In the genomic region with DNA sequence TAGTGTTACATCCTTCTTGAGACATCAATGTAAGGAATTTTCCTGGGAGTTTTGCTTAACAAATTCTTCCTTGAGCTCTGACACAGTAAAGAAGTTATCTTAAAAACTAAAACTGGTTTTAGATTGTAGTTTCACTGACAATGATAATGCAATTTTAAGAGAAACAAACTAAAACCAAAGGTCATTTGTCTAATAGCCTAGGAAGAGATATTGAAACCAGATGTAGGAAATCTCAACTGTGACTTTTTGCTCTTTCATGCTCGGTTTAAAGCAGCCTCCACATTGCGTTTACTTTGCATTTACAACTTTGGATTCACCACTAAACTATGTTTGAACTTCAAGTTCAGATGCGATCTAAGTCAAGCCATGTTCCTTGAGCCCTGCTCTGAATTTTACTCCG, we compare ENCODE assay signal across 16 mouse cellular contexts. TPM values are rescaled to one million over a fixed set of nuclear protein-coding genes. Genes with fewer than 3 reads are reported as not detected.
DNase-seq lines count a peak whose midpoint lies in the region; ATAC-seq lines count a peak whose summit lies in the region.
"Had no signal": no experiment of that assay in that cellular context is flagged by ENCODE, and none has a peak within 500 bp of the region (broad histone marks: within the 10 kb centered on the region; RNA-seq: fewer than 3 reads in every experiment).

No protein-coding gene starts in this region.

- no peak for ATAC-seq in forebrain, embryonic 11.5 days (replicated peaks; ENCODE audit: low FRiP score)
- ATAC-seq in midbrain, embryonic 11.5 days (ENCODE audit: low FRiP score), result no peak
- no peak for ATAC-seq in midbrain, embryonic 15.5 days (replicated peaks)
- no peak for ATAC-seq in limb, embryonic 11.5 days (ENCODE audit: insufficient number of reproducible peaks, low FRiP score, low TSS enrichment, low read depth)
- ATAC-seq in granulocyte monocyte progenitor cell, adult 5-6 weeks (replicated peaks; ENCODE audit: poor library complexity, severe bottlenecking), result no peak

- H3K27ac ChIP-seq in forebrain, embryonic 10.5 days, result 0 out of 2 replicates have a peak overlapping the region, but pooled peaks have one; percentile 65
- H3K27ac ChIP-seq in forebrain, embryonic 11.5 days (ENCODE audit: low read depth, low read length), result no peak overlapping the region
- no peak overlapping the region for H3K27ac ChIP-seq in midbrain, embryonic 11.5 days (ENCODE audit: low read depth, low read length)
- no peak overlapping the region for H3K27ac ChIP-seq in midbrain, embryonic 15.5 days
- peak overlapping the region; percentile 66; the same call in 1 of the 2 replicates for H3K27ac ChIP-seq in limb, embryonic 11.5 days (replicated peaks; ENCODE audit: low read depth, low read length)
- H3K27ac ChIP-seq: forebrain, embryonic 15.5 days; heart, embryonic 15.5 days; left cerebral cortex, adult 2 months; liver, embryonic 15.5 days had no signal

- H3K4me3 ChIP-seq in forebrain, embryonic 10.5 days, result peak overlapping the region; percentile 24; the same call in 1 of the 2 replicates
- no peak overlapping the region for H3K4me3 ChIP-seq in forebrain, embryonic 11.5 days (ENCODE audit: low read depth, low read length)
- H3K4me3 ChIP-seq in midbrain, embryonic 11.5 days (ENCODE audit: low read depth, low read length), result no peak overlapping the region
- H3K4me3 ChIP-seq in midbrain, embryonic 15.5 days, result no peak overlapping the region
- H3K4me3 ChIP-seq in limb, embryonic 11.5 days (ENCODE audit: low read depth, low read length), result peak overlapping the region; percentile 38
- H3K4me3 ChIP-seq: forebrain, embryonic 15.5 days; heart, embryonic 15.5 days; left cerebral cortex, adult 2 months; liver, embryonic 15.5 days had no signal

- no peak overlapping the region for H3K9ac ChIP-seq in forebrain, embryonic 11.5 days (ENCODE audit: low read length)
- H3K9ac ChIP-seq in midbrain, embryonic 11.5 days (ENCODE audit: low read length), result no peak overlapping the region
- H3K9ac ChIP-seq in midbrain, embryonic 15.5 days, result no peak overlapping the region
- H3K9ac ChIP-seq in limb, embryonic 11.5 days (ENCODE audit: low read length), result 0 out of 2 replicates have a peak overlapping the region, but pooled peaks have one; percentile 27
- H3K9ac ChIP-seq: forebrain, embryonic 15.5 days; heart, embryonic 15.5 days; liver, embryonic 15.5 days had no signal

- no peaks in the 10 kb centered on the region for H3K36me3 ChIP-seq in forebrain, embryonic 10.5 days (replicated peaks)
- no peaks in the 10 kb centered on the region for H3K36me3 ChIP-seq in forebrain, embryonic 11.5 days (ENCODE audit: control insufficient read depth, insufficient read depth, low read length)
- H3K36me3 ChIP-seq in midbrain, embryonic 11.5 days (ENCODE audit: control insufficient read depth, insufficient read depth, low read length), result no peaks in the 10 kb centered on the region
- no peaks in the 10 kb centered on the region for H3K36me3 ChIP-seq in midbrain, embryonic 15.5 days (replicated peaks)
- H3K36me3 ChIP-seq in limb, embryonic 11.5 days (ENCODE audit: control insufficient read depth, insufficient read depth, low read length), result no peaks in the 10 kb centered on the region
- H3K36me3 ChIP-seq: forebrain, embryonic 15.5 days; heart, embryonic 15.5 days; liver, embryonic 15.5 days had no signal

- peaks cover 13% of the 10 kb centered on the region for H3K4me1 ChIP-seq in forebrain, embryonic 10.5 days
- no peaks in the 10 kb centered on the region for H3K4me1 ChIP-seq in forebrain, embryonic 11.5 days (replicated peaks; ENCODE audit: control insufficient read depth, insufficient read depth, low read length)
- no peaks in the 10 kb centered on the region for H3K4me1 ChIP-seq in midbrain, embryonic 11.5 days (ENCODE audit: control insufficient read depth, insufficient read depth, low read length)
- H3K4me1 ChIP-seq in midbrain, embryonic 15.5 days, result no peaks in the 10 kb centered on the region
- no peaks in the 10 kb centered on the region for H3K4me1 ChIP-seq in limb, embryonic 11.5 days (ENCODE audit: control insufficient read depth, insufficient read depth, low read length)
- H3K4me1 ChIP-seq: forebrain, embryonic 15.5 days; heart, embryonic 15.5 days; liver, embryonic 15.5 days had no signal

- no peak overlapping the region for H3K4me2 ChIP-seq in forebrain, embryonic 11.5 days (ENCODE audit: low read depth, low read length, severe bottlenecking)
- H3K4me2 ChIP-seq in midbrain, embryonic 11.5 days, result no peak overlapping the region
- H3K4me2 ChIP-seq in midbrain, embryonic 15.5 days, result no peak overlapping the region
- peak overlapping the region; percentile 40 for H3K4me2 ChIP-seq in limb, embryonic 11.5 days (ENCODE audit: low read depth, severe bottlenecking)
- H3K4me2 ChIP-seq: forebrain, embryonic 15.5 days; heart, embryonic 15.5 days; liver, embryonic 15.5 days had no signal

- no peak for DNase-seq in forebrain, embryonic 10.5 days (ENCODE audit: extremely low spot score, low spot score)
- DNase-seq in forebrain, embryonic 11.5 days (ENCODE audit: low spot score), result no peak
- DNase-seq in midbrain, embryonic 11.5 days (ENCODE audit: low spot score, missing footprints), result peak; percentile 83
- DNase-seq in limb, embryonic 11.5 days (ENCODE audit: low spot score), result no peak
- DNase-seq in frontal cortex, postnatal 14 days (ENCODE audit: low spot score in 2 of 2), result no peak
- DNase-seq in cerebellum, postnatal 36 days, result no peak
- DNase-seq: adrenal gland, postnatal 36 days; gastrocnemius, postnatal 25 days had no signal

- H3K27me3 ChIP-seq in forebrain, embryonic 10.5 days (ENCODE audit: poor library complexity, severe bottlenecking), result no peaks in the 10 kb centered on the region
- H3K27me3 ChIP-seq in forebrain, embryonic 11.5 days (ENCODE audit: control insufficient read depth, insufficient read depth, low read length), result no peaks in the 10 kb centered on the region
- H3K27me3 ChIP-seq in midbrain, embryonic 11.5 days (ENCODE audit: control insufficient read depth, insufficient read depth, low read length), result no peaks in the 10 kb centered on the region
- no peaks in the 10 kb centered on the region for H3K27me3 ChIP-seq in midbrain, embryonic 15.5 days (replicated peaks)
- H3K27me3 ChIP-seq in limb, embryonic 11.5 days (ENCODE audit: control insufficient read depth, insufficient read depth, low read length), result no peaks in the 10 kb centered on the region
- H3K27me3 ChIP-seq: forebrain, embryonic 15.5 days; heart, embryonic 15.5 days; liver, embryonic 15.5 days had no signal

- H3K9me3 ChIP-seq in forebrain, embryonic 10.5 days, result no peaks in the 10 kb centered on the region
- no peaks in the 10 kb centered on the region for H3K9me3 ChIP-seq in forebrain, embryonic 11.5 days (ENCODE audit: control insufficient read depth, low read length)
- no peaks in the 10 kb centered on the region for H3K9me3 ChIP-seq in midbrain, embryonic 11.5 days (ENCODE audit: control insufficient read depth, low read length)
- no peaks in the 10 kb centered on the region for H3K9me3 ChIP-seq in midbrain, embryonic 15.5 days
- no peaks in the 10 kb centered on the region for H3K9me3 ChIP-seq in limb, embryonic 11.5 days (ENCODE audit: control insufficient read depth, low read length)
- H3K9me3 ChIP-seq: forebrain, embryonic 15.5 days; heart, embryonic 15.5 days; liver, embryonic 15.5 days had no signal

- 68% methylated on average over 4 of the region's 4 CpGs for WGBS in forebrain, embryonic 10.5 days
- WGBS in forebrain, embryonic 11.5 days, result 73% methylated on average over 4 of the region's 4 CpGs
- 80% methylated on average over 4 of the region's 4 CpGs for WGBS in midbrain, embryonic 11.5 days
- WGBS in midbrain, embryonic 15.5 days, result 85% methylated on average over 4 of the region's 4 CpGs
- 13% methylated on average over 4 of the region's 4 CpGs for WGBS in limb, embryonic 11.5 days

RNA-seq across cellular contexts. Expression of a gene that starts 1.0 kb away (rescaled TPM):
- 14.9 and 15.7 TPM in 2 replicates for polyA plus RNA-seq in forebrain, embryonic 10.5 days (2016; fragmentation: Nextera tagmentation; extraction: Ambion mirVana)
- 19.4 and 20.3 TPM in 2 replicates for polyA plus RNA-seq in forebrain, embryonic 11.5 days (2014; fragmentation: Nextera tagmentation; extraction: Ambion mirVana)
- polyA plus RNA-seq in midbrain, embryonic 11.5 days (2014; fragmentation: Nextera tagmentation; extraction: Ambion mirVana), result 9.8 and 10.4 TPM in 2 replicates
- polyA plus RNA-seq in midbrain, embryonic 15.5 days (2015; fragmentation: Nextera tagmentation; extraction: Ambion mirVana), result 6.9 and 8.5 TPM in 2 replicates
- polyA plus RNA-seq in limb, embryonic 11.5 days (2014; fragmentation: Nextera tagmentation; extraction: Ambion mirVana), result 43.4 and 46.8 TPM in 2 replicates
- not detected in 2 replicates for total RNA-seq in granulocyte monocyte progenitor cell, adult 5-6 weeks (2014; fragmentation: Nextera tagmentation)
- total RNA-seq in granulocyte monocyte progenitor cell, adult 5-6 weeks (2017), result not detected in 2 replicates
- total RNA-seq: common myeloid progenitor, adult 5-6 weeks; megakaryocyte, adult 5-6 weeks had no signal

Comparison
In these comparisons a context has a peak if more than half of its experiments do, and no peak if none do; other contexts are left out.
1. H3K27ac ChIP-seq: peak in forebrain, embryonic 10.5 days (single experiment) and limb, embryonic 11.5 days (single experiment); none in forebrain, embryonic 11.5 days (single experiment), midbrain, embryonic 11.5 days (single experiment) and midbrain, embryonic 15.5 days (single experiment).
2. H3K4me3 ChIP-seq: peak in forebrain, embryonic 10.5 days (single experiment) and limb, embryonic 11.5 days (single experiment); none in forebrain, embryonic 11.5 days (single experiment), midbrain, embryonic 11.5 days (single experiment) and midbrain, embryonic 15.5 days (single experiment).